Comparison of ENCODE assay signal across 9 mouse cellular contexts in genomic region chr8:80772732-80773460, GRCm38 (mm10). TPM values are rescaled to one million over a fixed set of nuclear protein-coding genes. Genes with fewer than 3 reads are reported as not detected.
DNase-seq lines count a peak whose midpoint lies in the region; ATAC-seq and TF ChIP-seq lines count a peak whose summit lies in the region.
"Had no signal": no experiment of that assay in that cellular context is flagged by ENCODE, and none has a peak within 500 bp of the region (broad histone marks: within the 10 kb centered on the region; RNA-seq: fewer than 3 reads in every experiment).

No protein-coding gene starts in this region.

- H3K9me3 ChIP-seq in kidney, embryonic 15.5 days (replicated peaks): no peaks in the 10 kb centered on the region
- no peaks in the 10 kb centered on the region for H3K9me3 ChIP-seq in lung, postnatal 0 days (ENCODE audit: low read length)
- H3K9me3 ChIP-seq: limb, embryonic 15.5 days had no signal

- no peak for TF ChIP-seq EP300 in lung, postnatal 0 days (IDR thresholded peaks at IDR 0.05)

- H3K9ac ChIP-seq in kidney, embryonic 15.5 days: no peak overlapping the region
- no peak overlapping the region for H3K9ac ChIP-seq in lung, postnatal 0 days (replicated peaks; ENCODE audit: low read depth)
- H3K9ac ChIP-seq: limb, embryonic 15.5 days had no signal

- ATAC-seq in CD4-positive, CD25-positive, alpha-beta regulatory T cell, adult 4 months: no peak
- no peak for ATAC-seq in kidney, embryonic 15.5 days (replicated peaks; ENCODE audit: low FRiP score)
- no peak for ATAC-seq in lung, postnatal 0 days

- no peak overlapping the region for H3K4me3 ChIP-seq in kidney, embryonic 15.5 days (replicated peaks)
- H3K4me3 ChIP-seq in lung, postnatal 0 days (ENCODE audit: low read depth, low read length): no peak overlapping the region
- H3K4me3 ChIP-seq: limb, embryonic 15.5 days had no signal

- DNase-seq in CD4-positive, CD25-positive, alpha-beta regulatory T cell, adult 2 months (ENCODE audit: low read depth, low spot score): peak; percentile 6
- DNase-seq in kidney, adult 9 months: peak; percentile 66
- peak; percentile 41 for DNase-seq in R1 (ENCODE audit: low read depth, low spot score)
- DNase-seq in lung, postnatal 0 days (ENCODE audit: low spot score): peak; percentile 87
- no peak for DNase-seq in urinary bladder, adult 18-20 months (ENCODE audit: low spot score in 2 of 2)
- DNase-seq in T-cell, adult 2 months (ENCODE audit: low spot score): no peak

- no peak overlapping the region for H3K27ac ChIP-seq in kidney, embryonic 15.5 days
- H3K27ac ChIP-seq in lung, postnatal 0 days (ENCODE audit: low read length): no peak overlapping the region; the same call in 1 of the 2 replicates
- H3K27ac ChIP-seq: limb, embryonic 15.5 days had no signal

- 83% methylated on average over 4 of the region's 4 CpGs for WGBS in kidney, embryonic 15.5 days
- 82% methylated on average over 4 of the region's 4 CpGs for WGBS in lung, postnatal 0 days

- H3K4me1 ChIP-seq in kidney, embryonic 15.5 days: no peaks in the 10 kb centered on the region
- no peaks in the 10 kb centered on the region for H3K4me1 ChIP-seq in lung, postnatal 0 days (ENCODE audit: insufficient read depth, low read depth, low read length)
- H3K4me1 ChIP-seq: limb, embryonic 15.5 days had no signal

- TF ChIP-seq CTCF in lung, postnatal 0 days (IDR thresholded peaks at IDR 0.05): peak; percentile 74

- H3K27me3 ChIP-seq in kidney, embryonic 15.5 days: no peaks in the 10 kb centered on the region
- H3K27me3 ChIP-seq in lung, postnatal 0 days (replicated peaks; ENCODE audit: insufficient read depth, low read length): no peaks in the 10 kb centered on the region
- H3K27me3 ChIP-seq: limb, embryonic 15.5 days had no signal

- no peak overlapping the region for H3K4me2 ChIP-seq in kidney, embryonic 15.5 days
- no peak overlapping the region for H3K4me2 ChIP-seq in lung, postnatal 0 days (replicated peaks; ENCODE audit: low read depth, low read length)
- H3K4me2 ChIP-seq: limb, embryonic 15.5 days had no signal

- peaks cover 78% of the 10 kb centered on the region for H3K36me3 ChIP-seq in kidney, embryonic 15.5 days
- H3K36me3 ChIP-seq in lung, postnatal 0 days (ENCODE audit: insufficient read depth, low read length): peaks cover 17% of the 10 kb centered on the region; the same call in 1 of the 2 replicates

RNA-seq across cellular contexts. Expression of gene Smarca5, which starts 33.6 kb away (rescaled TPM):
- 10 to 100 TPM; 19.2 to 31.8 TPM for polyA plus RNA-seq in CD4-positive, CD25-positive, alpha-beta regulatory T cell, adult 4 months (2017; shearing (Covaris generic))
- 80.9 and 83.9 TPM in 2 replicates for polyA plus RNA-seq in kidney, embryonic 15.5 days (2015; fragmentation: Nextera tagmentation; extraction: Ambion mirVana)
- 28.7 and 35.5 TPM in 2 replicates for polyA plus RNA-seq in lung, postnatal 0 days (2015; fragmentation: Nextera tagmentation; extraction: Ambion mirVana)

Comparison
In these comparisons a context has a peak if more than half of its experiments do, and no peak if none do; other contexts are left out.
1. DNase-seq: peak in CD4-positive, CD25-positive, alpha-beta regulatory T cell, adult 2 months (single experiment), kidney, adult 9 months (single experiment), R1 (single experiment) and lung, postnatal 0 days (single experiment); none in urinary bladder, adult 18-20 months (0 of 2) and T-cell, adult 2 months (single experiment).